Mouse (Mus musculus): ENCODE results near the gene Card9. TPM values are rescaled to one million over a fixed set of nuclear protein-coding genes. Genes with fewer than 3 reads are reported as not detected.
A peak's percentile ranks its signal among the peaks of the same experiment; 100 is the strongest.

The Card9 gene
- total RNA-seq, 2 experiments from 2014 or later: 1.6 to 2.6 TPM

DNA sequence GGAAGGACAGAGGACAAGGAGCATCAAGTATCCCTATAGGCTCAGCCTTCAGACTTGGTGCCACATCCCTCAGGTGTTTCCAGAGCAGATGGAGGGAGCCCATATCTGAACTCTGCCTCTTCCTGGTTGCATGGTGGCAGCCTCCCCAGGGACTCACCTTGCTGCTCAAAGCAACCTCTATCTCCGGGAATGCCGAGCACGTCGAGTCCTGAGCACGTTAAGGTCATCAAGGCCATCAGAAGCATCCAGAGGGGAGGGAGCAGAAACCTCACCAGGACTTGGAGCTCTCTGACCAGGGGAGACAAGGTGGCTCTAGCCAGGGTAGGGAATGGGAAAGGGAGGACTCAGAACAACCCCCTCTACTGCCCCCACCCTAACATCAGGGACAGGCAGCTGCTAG, 2.8 kb upstream of the Card9 start:
- DNase-seq (ENCODE audit: extremely low spot score in 1 of 2, low spot score in 1 of 2): no peak

DNA sequence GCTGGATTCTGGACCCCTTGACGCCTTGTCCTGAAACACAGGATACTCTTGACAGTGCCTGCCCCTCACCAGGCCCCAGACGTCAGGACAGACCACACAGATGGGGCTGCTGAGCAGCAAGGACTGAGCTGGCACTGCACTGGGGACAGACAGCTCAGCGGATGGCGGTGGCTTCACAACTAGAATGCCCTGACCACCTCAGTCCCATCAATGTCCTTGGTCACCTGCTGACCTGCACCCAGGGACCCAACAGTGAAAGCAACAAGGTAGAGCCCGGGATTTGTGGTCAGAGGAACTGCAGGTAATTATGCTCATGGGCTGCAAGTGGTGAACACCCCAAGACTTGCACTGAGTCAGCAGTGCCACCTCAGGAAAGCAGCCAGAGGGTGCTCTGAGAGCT, 2.3 kb upstream of the Card9 start:
- DNase-seq (ENCODE audit: extremely low spot score in 1 of 2, low spot score in 1 of 2): no peak

DNA sequence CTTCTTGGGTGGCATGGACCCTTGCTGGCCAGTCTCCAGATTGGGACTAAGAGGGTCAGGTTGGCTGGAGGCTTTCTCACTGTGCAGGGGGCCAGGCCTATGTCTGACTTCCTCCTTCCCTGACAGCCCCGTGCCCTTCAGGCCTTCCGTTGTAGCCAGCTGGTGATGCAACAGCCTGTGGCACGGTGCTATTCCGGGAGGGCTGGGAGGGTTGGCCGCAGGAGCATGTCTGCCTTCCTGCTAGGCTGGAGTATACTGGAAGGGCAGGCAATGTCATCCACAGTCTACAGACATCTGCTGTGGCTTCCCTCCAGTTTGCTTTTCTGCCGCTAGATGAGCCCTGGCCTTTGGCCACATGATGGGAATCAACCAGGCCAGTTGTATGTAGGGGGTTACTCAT, 735 bp downstream of the Card9 start:
- no peak for DNase-seq (ENCODE audit: extremely low spot score in 1 of 2, low spot score in 1 of 2)

DNA sequence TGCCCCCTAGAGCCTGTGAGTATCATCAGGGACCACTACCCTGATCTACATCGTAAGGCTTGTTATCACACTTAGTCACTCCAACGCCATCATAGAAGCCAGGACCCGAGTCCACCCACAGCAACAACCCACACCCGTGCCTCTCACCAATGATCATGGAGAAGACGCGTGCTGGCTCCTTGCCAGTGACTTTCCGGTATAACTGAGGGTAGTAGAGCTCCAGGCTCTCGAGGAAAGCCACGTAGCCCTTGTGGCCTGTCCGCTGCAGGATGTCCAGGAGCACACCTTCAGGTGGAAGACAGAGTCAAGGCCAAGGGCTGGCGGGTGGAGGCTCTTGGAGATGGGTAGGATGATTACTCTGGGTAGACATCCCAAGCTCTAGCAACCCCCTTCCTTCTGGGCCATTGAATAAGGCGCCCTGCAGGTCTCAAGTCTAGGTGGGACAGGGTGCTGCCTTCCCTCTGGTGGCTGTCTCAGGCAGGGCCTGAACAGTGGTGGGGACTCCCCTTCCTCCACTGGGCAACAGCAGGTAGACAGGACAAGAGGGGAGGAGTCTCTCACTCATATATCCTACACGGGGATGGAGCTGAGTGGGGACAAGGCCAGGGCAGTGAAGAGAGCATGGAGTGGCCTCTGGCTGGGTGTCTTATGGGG, 1.9 kb downstream of the Card9 start:
- no peak for DNase-seq (ENCODE audit: extremely low spot score in 1 of 2, low spot score in 1 of 2)

DNA sequence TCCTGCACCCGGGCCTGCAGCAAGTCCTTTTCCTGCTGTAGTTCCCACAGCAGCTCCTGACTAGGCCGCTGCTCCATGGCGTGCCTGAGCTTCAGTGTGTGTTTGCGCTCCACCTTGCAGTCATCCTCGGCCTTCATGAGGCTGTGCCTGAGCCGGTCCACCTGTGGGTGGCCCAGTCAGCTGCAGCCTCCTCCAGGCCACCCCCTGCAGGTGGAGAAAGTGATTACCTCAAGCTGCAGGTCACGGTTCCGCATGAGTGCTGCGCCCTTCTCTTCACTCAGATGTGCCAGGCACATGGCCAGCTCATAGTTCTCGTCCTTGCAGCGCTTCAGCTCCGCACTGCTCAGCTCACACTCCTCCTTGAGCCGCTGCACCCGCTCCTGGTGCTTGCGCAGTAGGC, 3.2 kb downstream of the Card9 start:
- no peak for DNase-seq (ENCODE audit: extremely low spot score in 1 of 2, low spot score in 1 of 2)

DNA sequence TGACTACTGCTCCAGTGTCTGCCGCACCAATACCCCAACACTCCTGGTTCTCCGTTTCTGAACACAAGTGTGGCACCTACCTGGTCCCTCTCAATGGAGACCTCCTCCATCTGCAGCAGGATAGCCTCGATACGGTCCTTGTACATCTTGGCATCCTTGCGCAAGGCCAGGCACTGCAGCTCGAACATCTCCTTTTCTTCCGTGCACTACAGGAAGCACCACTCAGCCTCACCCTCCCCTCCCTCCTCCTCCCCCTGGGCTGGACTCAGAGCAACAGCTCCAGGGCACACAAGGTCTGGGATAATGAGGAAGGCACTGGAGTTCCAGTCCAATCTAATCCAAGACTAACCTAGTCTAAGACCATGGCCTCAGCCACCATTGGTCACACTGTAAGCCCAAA, 4.0 kb downstream of the Card9 start:
- DNase-seq (ENCODE audit: extremely low spot score in 1 of 2, low spot score in 1 of 2): no peak

DNA sequence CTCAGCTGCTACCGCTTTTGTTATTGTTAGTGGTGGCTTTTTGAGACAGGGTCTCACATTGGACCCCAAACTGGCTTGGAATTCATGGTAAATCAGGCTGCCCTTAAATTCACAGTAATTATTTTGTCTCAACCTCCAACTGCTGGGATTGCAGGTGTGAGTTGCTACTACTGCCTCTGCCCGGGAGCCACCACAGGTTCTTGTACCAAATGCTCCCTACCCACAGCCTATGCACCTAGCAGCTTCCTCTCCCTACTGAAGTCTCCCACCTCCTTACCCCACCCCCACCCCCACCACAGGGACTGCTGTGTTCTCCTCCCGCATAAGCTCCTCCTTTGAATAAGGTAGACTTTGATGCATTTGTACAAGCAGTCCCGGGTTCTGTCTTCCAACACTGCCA, 4.5 kb downstream of the Card9 start:
- DNase-seq (ENCODE audit: extremely low spot score in 1 of 2, low spot score in 1 of 2): no peak

DNA sequence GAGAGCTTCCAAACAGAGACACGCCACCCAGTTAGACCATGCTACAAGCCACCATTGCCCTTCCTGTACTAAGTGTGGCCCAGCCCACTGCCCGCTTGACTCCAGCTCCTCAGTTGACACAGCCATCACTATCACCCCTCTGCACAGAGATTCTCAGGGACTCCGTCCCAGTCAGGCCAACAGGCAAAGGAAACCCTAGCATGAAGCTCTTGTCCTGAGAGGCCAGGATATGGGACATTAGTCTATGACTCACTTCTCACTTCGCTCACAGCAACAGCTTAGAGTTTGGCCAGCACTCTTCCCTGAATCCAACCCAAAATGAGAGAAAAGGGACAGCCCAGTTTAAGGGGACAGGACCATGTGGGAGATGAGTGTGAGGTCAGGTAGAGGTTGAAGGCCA, 6.3 kb downstream of the Card9 start:
- DNase-seq (ENCODE audit: extremely low spot score in 1 of 2, low spot score in 1 of 2): no peak

DNA sequence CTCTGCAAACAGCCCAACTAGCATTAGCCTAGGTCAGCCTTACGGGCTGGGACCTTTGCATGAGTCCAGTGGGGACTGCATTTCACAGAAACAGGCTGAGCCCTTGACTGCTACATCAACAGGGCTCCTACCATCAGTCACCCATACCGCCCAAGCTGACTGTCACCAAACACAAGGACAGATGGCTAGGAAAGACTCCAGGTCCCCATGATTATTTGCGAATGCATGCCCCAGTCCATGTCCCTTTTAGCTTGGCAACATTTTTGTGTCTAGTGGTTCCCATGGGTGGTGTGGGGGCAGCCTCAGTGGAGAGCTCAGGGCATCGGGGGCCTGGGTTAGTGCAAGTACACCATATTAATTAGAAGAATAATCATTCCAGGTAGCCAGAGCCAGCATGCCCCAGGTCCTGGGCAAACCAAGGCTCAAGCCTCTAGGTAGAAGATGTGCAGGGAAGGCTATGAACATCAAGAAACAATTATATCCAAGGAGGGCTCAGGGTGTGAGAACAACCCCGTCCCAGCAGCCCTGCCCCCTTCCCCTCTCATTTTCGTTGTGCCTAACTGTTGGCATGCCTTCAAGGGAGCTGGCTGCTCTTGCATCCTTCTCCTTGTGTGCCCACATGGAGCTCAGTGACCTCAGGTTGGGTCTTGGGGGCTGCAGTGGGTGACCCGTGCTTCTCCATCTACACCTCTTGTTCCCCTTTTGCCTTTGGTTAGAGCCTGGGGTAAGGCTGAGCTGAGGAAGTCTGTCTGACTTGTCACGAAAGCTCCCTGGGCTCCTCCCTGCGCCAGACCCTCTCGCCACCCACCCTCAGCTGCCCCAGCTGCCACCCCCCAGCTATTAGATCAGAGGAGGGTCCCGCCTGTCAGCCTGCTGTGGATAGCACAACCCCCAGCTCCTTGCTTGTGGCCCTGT, 7.4 kb downstream of the Card9 start:
- no peak for DNase-seq (ENCODE audit: extremely low spot score in 1 of 2, low spot score in 1 of 2)

DNA sequence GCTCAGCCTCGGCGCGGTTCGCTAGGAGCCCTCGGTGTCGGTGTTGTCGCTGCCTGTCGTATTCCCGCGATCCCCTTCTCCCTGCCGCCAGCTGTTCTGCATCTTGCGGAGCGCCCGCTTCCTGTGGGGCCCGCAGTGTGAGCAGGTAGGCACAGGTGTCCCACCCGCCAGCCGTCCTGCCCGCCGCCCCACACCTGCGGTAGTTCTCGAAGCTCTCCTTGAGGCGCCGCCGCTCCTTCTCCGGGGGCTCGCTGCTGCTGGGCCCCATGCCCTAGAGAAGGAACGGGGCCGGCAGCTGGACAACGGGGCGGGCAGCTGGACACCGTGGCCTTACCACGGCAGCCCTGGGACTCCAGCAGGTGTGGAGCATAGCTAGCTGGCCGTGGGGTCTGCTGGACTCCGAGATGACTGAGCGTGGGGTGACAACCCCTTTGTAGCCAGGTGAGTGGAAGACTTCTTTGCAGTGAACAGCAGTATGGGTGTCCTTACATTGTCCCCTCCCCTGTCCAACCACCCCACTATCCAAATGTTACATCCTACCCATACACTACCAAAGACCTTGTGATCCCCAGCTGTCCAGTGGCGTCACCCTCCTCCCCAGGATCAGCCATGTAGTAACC, 8.3 kb downstream of the Card9 start:
- DNase-seq (ENCODE audit: extremely low spot score in 1 of 2, low spot score in 1 of 2): peak; percentile 43 to 48

DNA sequence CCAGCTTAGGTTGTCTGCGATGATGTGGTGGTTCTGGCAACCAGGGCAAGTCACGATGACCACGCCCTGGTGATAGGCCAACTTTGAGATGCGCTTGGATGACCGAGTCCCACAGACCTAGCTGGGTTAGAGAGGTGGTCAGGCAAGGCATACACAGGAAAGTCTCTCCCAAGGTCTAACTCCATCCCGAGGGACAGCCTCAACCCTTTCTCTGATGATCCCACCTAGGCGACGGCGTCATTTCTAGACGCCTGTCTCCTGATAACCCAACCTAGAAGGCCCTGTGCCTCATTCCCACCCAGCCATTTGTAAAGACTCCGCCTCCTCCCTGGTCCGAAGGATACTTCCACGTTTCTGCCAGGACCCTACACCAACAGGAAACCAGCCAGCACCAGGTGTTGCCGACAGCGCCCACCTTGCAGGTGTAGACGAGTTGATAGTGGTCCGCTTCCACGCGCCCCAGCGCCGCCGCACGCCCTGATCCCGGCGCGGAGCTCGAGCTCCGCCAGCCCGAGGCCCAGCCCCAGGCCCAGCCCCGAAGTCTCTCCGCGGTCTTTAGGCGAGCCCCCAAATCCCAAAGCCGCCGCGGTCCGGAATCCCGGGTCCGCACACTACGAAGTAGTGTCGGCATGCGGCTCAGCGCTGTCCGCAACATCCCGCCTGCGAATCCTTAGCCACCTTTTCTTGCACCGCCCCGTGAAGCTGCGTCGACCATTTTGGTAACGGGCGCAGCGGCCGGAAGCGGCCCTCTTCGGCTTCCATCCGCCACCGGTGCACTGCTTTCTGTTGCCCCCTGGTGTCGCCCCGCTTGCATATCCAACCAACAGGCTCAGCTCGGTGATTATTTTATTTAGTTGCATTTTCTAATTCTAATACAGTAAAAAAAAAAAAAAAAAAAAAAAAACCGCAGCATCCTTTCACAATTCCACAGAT, 9.1 kb downstream of the Card9 start, which contains the start of gene Dnlz:
Gene Dnlz, minus strand, starts transcription at position 753 of the 933 bp plus-strand sequence.
- DNase-seq (ENCODE audit: extremely low spot score in 1 of 2, low spot score in 1 of 2): peak; percentile 89 to 90

DNA sequence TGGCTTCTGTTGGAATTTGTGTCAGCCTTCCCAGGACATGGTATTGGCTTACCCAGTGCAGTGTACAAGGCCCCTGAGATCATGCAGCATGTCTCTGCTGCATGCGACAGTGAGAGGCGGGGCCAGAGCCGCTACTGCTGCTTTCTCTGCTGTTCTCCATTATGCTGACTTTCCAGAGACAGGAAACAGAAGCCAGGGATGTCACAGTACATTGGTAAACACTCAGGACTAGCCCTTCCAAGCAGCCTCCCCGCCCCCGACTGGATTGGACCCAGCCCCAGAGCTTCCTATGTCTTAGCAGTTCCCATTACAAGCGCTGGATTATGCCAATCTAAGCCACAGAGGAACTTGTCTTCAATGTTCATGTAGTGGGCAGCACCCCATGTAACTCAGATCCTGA, 12.5 kb downstream of the Card9 start:
- no peak for DNase-seq (ENCODE audit: extremely low spot score in 1 of 2, low spot score in 1 of 2)

DNA sequence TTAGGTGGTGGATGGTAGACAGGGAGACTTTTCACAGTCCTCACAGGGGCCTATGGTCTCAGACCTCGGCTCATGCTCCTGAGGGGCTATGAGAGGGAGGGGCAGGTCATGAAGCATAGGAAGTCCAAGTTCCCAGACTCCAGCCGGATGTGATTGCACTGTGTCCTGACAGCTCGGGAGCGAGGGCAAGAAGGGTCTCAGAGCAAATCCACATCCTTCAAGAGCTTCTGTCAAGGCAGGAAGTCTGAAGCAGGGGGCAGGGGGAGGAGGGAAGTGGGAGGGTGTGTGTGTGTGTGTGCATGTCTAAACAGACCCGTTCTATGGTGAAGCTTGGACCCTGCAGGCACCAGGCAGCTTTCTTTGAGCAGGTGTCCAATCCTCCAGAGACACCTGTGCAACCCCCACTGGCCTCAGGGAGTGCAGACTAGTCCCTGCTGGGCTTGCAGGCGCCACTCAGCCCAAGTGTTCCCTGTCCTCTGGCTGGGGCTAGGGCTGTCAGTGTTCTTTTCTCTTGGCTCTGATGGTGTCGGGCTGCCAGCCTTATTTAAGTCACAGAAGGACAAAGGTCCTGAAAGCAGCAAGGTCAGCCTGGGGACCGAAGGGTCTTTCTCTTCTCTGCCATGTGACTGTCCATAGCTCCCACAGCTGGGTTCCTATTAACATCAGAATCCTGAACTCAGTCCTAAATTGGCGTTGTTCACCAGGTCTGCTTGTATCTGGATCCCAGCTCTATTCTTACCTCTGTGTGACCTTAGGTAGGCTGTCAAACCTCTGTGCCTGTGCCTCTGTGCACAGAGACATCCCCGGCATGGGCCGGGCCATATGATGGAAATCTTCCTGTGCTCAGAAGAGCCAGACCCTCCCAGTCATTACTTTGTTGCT, 17.9 kb downstream of the Card9 start:
- DNase-seq (ENCODE audit: extremely low spot score in 1 of 2, low spot score in 1 of 2): no peak

DNA sequence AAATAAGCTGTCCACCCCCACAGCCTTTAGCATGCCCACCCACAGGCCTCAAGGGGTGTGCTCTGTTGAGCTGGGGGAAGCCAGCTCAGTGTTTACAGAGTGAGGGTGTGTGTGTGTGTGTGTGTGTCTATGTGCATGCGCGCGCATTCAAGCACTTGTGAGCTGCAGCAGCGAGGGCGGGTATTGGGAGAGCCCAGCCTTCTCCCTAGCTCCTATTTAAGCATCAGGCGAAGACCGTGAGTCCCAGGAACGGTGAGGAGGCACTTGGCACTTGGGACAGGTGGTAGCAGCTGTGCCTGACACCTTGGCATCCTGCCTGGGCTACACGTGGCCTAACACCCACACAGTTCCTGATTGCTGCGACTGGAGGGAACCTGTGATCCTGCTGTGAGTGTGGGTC, 18.7 kb downstream of the Card9 start:
- peak; percentile 39 for DNase-seq (ENCODE audit: extremely low spot score in 1 of 2, low spot score in 1 of 2)

DNA sequence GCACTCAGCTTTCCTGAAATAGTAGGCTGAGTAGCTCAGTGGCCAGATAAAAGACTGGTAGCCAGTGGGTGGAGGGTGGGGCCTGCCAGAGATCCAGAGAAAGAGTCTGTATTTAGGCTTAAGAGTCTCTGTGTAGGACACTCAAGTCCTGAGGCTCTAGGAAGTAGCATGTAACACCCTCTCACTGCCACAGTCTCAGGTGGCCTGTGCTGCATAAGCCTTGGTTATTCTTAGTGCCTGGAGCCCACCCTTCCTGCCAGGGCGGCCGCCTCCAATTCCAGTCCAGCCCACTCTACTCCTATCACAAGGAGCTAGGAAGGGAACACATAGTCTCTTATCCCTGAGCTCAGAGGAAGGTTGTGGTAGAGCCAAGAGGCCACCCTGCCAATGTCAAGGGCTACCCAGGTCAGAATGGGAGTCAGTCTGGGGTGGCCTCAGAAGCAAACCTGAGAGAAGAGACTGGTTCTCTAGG, 19.2 kb downstream of the Card9 start:
- DNase-seq (ENCODE audit: extremely low spot score in 1 of 2, low spot score in 1 of 2): no peak

DNA sequence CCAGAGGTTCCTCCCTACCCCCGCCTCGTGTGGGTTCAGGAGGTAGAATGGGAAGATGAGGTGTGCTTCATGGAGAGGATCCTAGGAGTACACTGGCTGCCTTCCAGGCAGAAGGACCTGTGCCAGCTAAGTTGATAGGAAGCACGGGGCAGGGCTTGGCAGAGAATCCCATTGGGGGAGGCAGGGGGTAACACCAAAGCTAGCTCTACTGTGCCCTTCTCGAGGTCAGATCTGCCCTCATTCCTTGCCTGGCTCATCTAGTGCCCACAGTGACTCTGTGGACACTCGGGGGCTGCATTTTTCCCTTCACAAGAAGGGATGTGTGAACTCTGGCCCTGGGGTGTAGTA, 21.5 kb downstream of the Card9 start:
- no peak for DNase-seq (ENCODE audit: extremely low spot score in 1 of 2, low spot score in 1 of 2)

DNA sequence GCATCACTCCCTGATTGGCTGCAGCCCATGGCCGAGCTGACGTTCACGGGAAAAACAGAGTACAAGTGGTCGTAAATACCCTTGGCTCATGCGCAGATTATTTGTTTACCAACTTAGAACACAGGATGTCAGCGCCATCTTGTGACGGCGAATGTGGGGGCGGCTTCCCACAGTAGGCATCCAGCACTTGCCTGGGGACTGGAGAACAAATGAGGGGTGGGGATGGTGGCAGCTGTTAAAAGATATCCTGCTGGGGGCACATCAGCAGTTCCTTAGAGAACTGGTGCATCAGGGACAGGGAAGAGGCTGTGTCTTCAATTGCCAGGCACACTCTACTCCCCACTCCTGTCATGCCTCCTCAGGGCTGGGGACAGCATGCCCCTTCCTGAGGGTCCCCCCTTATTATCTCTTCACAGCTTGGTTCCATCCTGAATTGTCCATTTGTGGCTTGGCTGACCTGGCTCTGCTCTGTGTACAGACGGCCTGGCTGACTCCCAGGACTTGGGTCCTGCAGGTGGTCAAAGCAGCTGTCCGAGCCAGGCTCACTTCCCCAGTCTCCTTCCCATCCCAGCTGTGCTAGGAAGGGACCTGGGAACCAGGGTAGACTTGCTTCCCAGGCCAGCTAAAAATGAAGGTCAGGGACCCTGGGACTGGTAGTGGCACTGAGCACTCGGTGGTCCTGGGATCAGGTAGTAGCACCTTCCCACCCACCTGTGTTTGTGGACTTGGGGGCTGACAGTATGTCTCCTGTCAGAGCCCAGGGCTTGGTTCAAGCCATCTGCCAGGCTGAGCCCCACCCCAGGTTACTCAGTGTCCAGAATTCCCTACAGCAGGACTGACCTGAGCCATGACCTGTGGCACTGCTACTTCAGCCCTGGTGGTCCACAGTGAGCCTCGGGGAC, 22.2 kb downstream of the Card9 start:
- DNase-seq (ENCODE audit: extremely low spot score in 1 of 2, low spot score in 1 of 2): no peak

DNA sequence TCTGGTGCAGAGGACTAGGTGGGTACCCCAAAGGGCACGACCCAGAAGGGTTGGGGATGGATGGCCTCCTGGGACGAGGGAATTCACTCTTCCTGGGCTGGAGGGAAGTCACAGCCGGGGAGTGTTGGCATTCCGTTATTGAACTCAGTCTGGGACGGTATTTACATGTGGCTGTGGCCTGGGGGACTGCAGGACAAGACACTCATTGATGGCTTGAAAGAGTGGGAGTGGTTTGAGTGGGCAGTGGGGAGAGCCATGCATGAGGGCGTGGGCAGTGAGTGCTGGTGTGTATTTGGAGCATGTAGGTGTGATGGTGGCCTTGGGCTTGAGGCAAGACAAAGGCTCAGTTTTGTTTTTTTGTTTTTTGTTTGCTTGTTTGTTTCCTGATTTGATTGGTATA, 30.0 kb downstream of the Card9 start:
- DNase-seq (ENCODE audit: extremely low spot score in 1 of 2, low spot score in 1 of 2): no peak
